Mouse (Mus musculus) ovary, adult 2 months (tissue): ENCODE measurements around the gene Cyp4f13. TPM values are rescaled to one million over a fixed set of nuclear protein-coding genes. Genes with fewer than 3 reads are reported as not detected.

Experiments used
- polyA plus RNA-seq: library from polyadenylated mRNA; depleted of rRNA; stranded (reverse); fragments of >200 nt; gene quantifications from 2 replicates; pipeline ENCODE4 v1.2.3, GENCODE M21; 2012; rRNA removed

Cyp4f13 gene
- polyA plus RNA-seq, result 48.1 and 55.6 TPM in 2 replicates

GRCm38 (mm10) chr17:32947215-32947914 is at the start of gene Cyp4f13:
Cyp4f13 (minus strand) TSS chr17:32947402.

GRCm38 (mm10) chr17:32992699-32993474 is 45.7 kb upstream of the Cyp4f13 start, which contains the start of gene Zfp952:
Zfp952 (plus strand) TSS chr17:32993129.

GRCm38 (mm10) chr17:32965623-32966290 is 18.6 kb upstream of the Cyp4f13 start, which contains the start of gene Zfp472:
Zfp472 (plus strand) TSS chr17:32965814.

DNA sequence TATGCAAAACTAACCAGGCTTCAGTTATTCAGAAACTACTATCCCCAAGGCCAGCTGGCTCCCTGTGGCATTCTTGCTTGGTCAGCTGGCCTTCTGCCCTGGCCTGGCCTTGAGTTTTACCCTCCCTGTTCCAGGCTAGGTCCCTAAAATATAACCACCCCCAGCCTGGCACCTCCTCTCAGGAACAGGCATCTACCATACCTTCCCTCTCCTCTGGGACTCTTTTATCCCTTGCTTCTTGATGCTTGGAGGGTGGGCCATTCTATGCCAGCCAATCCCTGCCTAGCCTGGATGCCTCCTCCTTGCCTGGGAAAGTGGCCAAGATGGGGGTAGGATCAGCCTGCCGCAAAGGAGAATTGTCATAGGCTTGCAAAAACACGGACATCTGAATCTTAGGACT is 30.1 kb downstream of the Cyp4f13 start, which contains the start of gene Cyp4f14:
Gene Cyp4f14, minus strand, starts transcription at position 212 of the 400 bp plus-strand sequence.

GRCm38 (mm10) chr17:32891239-32892180 is 55.7 kb downstream of the Cyp4f13 start, which contains the start of gene Zfp870:
Zfp870 (minus strand) TSS chr17:32891642.

Other genes starting within 250 kb of the Cyp4f13 start
- 10.1 and 11.7 TPM in 2 replicates for gene Zfp871, start 159.1 kb downstream of the Cyp4f13 start, polyA plus RNA-seq
- 0.09 and 0.18 TPM in 2 replicates for gene Zfp811, start 137.5 kb downstream of the Cyp4f13 start, polyA plus RNA-seq
- 9.9 and 13.9 TPM in 2 replicates for gene Zfp799, start 117.1 kb downstream of the Cyp4f13 start, polyA plus RNA-seq
- gene Zfp870, start 55.8 kb downstream of the Cyp4f13 start, polyA plus RNA-seq, result 0.60 and 0.73 TPM in 2 replicates
- gene Cyp4f14, start 30.1 kb downstream of the Cyp4f13 start, polyA plus RNA-seq, result 4.8 and 5.3 TPM in 2 replicates
- 0.38 and 0.77 TPM in 2 replicates for gene Zfp472, start 18.4 kb upstream of the Cyp4f13 start, polyA plus RNA-seq
- 1.9 and 2.7 TPM in 2 replicates for gene Zfp952, start 45.7 kb upstream of the Cyp4f13 start, polyA plus RNA-seq
- gene Zfp763, start 86.0 kb upstream of the Cyp4f13 start, polyA plus RNA-seq, result 0.62 and 0.69 TPM in 2 replicates
- gene 4921501E09Rik, start 120.7 kb upstream of the Cyp4f13 start, polyA plus RNA-seq, result not detected in 2 replicates
- gene Zfp563, start 141.9 kb upstream of the Cyp4f13 start, polyA plus RNA-seq, result 1.4 and 1.7 TPM in 2 replicates
- gene Morc2b, start 192.3 kb upstream of the Cyp4f13 start, polyA plus RNA-seq, result not detected in 2 replicates
- gene Olfr55, start 221.0 kb upstream of the Cyp4f13 start, polyA plus RNA-seq, result not detected in 2 replicates
- not detected in 2 replicates for gene Olfr239, start 243.9 kb upstream of the Cyp4f13 start, polyA plus RNA-seq